Mouse (Mus musculus) gastrocnemius, adult 8-10 months (tissue): Measurements from ENCODE around the gene Pla2g4c. TPM values are rescaled to one million over a fixed set of nuclear protein-coding genes. Genes with fewer than 3 reads are reported as not detected.

ENCODE experiments used
- DNase-seq, 2 experiments: peaks; one replicate each; pipeline ENCODE4 v3.0.0; 2022; ENCODE audit warnings: low spot score in 2 of 2
- total RNA-seq, 4 experiments: library from RNA; stranded (reverse); gene quantifications; 2 replicates each; pipeline ENCODE4 v1.2.4; 2022

The Pla2g4c gene
- total RNA-seq, 4 experiments from 2014 or later, result 0.11 TPM; not detected in 3

DNA sequence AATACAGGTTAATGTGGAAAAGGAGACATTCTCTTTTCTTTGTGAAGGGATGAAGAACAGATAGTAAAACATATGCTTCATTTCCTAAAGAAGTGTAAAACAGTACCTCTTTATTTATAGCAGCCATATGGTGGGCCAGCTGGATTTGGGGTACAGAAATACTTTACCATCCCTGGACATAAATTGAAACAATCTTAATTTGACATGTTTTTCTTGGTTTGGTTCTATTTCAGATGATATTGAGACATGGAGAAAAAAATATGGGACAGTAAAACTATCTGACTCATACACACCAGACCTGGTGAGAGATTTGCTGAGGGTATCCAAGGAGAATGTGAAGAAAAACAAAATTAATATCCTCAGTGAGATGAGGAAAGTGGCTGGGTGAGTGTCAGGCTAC lies 31.5 kb downstream of the Pla2g4c start:
- DNase-seq, result no peak

DNA sequence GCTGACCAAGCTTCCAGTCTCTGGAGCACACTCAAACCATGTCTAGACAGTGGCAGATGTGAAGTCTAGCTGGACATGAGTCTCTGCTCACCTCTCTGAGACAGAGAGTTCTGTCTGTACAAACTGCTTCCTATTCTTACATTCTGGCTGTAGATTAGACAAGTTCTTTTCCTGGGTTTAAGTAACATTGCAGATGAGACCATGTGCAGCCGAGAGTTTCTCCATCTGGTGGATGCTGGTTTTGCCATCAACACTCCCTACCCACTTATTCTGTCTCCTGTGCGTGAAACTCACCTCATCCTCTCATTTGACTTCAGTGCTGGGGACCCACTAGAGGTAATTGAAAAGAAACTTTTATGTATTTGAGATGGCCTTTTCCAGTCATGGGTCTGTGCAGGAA lies 56.1 kb downstream of the Pla2g4c start:
- no peak for DNase-seq

DNA sequence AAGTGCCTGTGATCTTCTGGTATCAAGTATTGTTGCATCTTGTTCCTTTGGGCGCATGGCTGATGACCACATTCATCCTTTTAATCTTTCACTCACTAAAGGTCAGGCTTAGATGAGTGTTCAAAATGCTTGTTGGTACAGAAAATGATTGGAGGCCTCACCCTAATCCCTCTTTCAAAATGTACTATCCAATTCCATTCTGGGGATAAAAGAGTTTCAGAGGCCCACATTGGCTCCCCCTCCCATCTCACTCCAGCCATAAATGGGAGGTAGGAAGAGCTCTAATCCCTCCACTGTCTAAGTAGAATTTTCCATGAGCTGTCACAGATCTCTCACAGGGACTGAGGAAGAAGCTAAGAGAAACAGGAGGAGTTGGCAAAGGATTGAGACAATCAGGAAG lies 73.4 kb downstream of the Pla2g4c start, which contains the start of gene Cabp5:
TSS of gene Cabp5 (plus strand) at position 301 of the 400 bp plus-strand sequence.
- DNase-seq, result no peak

Other genes starting within 250 kb of the Pla2g4c start
- not detected for gene Vmn1r85, start 229.5 kb upstream of the Pla2g4c start, total RNA-seq
- gene Vmn1r86, start 204.7 kb upstream of the Pla2g4c start, total RNA-seq, result not detected
- not detected for gene Vmn1r87, start 184.5 kb upstream of the Pla2g4c start, total RNA-seq
- under 1 TPM; 0.05 to 0.10 (median 0.07) TPM for gene Vmn1r88, start 165.1 kb upstream of the Pla2g4c start, total RNA-seq
- gene Vmn1r89, start 111.6 kb upstream of the Pla2g4c start, total RNA-seq, result not detected
- 1 to 10 TPM in 1 of 4 experiments, under 1 TPM in 3; 0.53 to 1.2 (median 0.75) TPM for gene Lig1, start 47.4 kb upstream of the Pla2g4c start, total RNA-seq
- 10 to 100 TPM; 13.0 to 15.2 (median 14.0) TPM for gene Zswim9, start 45.9 kb upstream of the Pla2g4c start, total RNA-seq
- not detected for gene Cabp5, start 73.5 kb downstream of the Pla2g4c start, total RNA-seq
- gene Bsph1, start 126.2 kb downstream of the Pla2g4c start, total RNA-seq, result not detected
- not detected for gene Bsph2, start 246.4 kb downstream of the Pla2g4c start, total RNA-seq